Mouse (Mus musculus) small intestine, adult 2 months (tissue): ENCODE results near the gene Wnt4. TPM values are rescaled to one million over a fixed set of nuclear protein-coding genes. Genes with fewer than 3 reads are reported as not detected.

Source experiments
- H3K27ac ChIP-seq: fragments of 200-500 bp; 2 replicates; pipeline ENCODE4 v1.5.1; 2012; ENCODE audit warnings: low read depth, low read length, control low read depth, inconsistent platforms; ENCODE audit not compliant: insufficient read depth
- H3K27me3 ChIP-seq: fragments of 200-500 bp; 2 replicates; pipeline ENCODE4 v1.6.1; 2012; ENCODE audit warnings: mild to moderate bottlenecking, moderate library complexity, low read length, inconsistent platforms; ENCODE audit not compliant: control insufficient read depth, insufficient read depth
- H3K36me3 ChIP-seq: fragments of 200-500 bp; 2 replicates; pipeline ENCODE4 v1.6.1; 2012; ENCODE audit warnings: mild to moderate bottlenecking, low read length, control low read depth, inconsistent platforms; ENCODE audit not compliant: control insufficient read depth, insufficient read depth
- H3K4me1 ChIP-seq: fragments of 200-500 bp; 2 replicates; pipeline ENCODE4 v1.6.1; 2012; ENCODE audit warnings: low read length, inconsistent platforms, mixed read lengths; ENCODE audit not compliant: control insufficient read depth, insufficient read depth, insufficient read length
- H3K4me3 ChIP-seq: fragments of 200-500 bp; 2 replicates; pipeline ENCODE4 v1.5.1; 2012; ENCODE audit warnings: low read depth, mild to moderate bottlenecking, control low read depth, inconsistent platforms, low read length, moderate library complexity
- CTCF ChIP-seq: fragments of 200-500 bp; IDR thresholded peaks from 2 replicates; pipeline ENCODE4 v1.5.1; 2012; ENCODE audit warnings: low read depth, mild to moderate bottlenecking, control low read depth, inconsistent platforms, low read length, moderate library complexity, mixed read lengths; ENCODE audit not compliant: insufficient replicate concordance, insufficient read length; ENCODE audit errors: extremely low read depth
- POLR2A ChIP-seq: fragments of 200-500 bp; IDR thresholded peaks from 2 replicates; pipeline ENCODE4 v1.6.1; 2012; ENCODE audit warnings: low read depth, mild to moderate bottlenecking, control low read depth, inconsistent platforms, low read length, moderate library complexity
- WGBS: fragments of 180-500 bp; shearing (Covaris S2); methylation state at CpG from one replicate; pipeline ENCODE4 v1.1.7; 2018; 5-methylcytosine and 5-hydroxymethylcytosine counted together
- polyA plus RNA-seq: library from polyadenylated mRNA; depleted of rRNA; stranded (reverse); fragments of >200 nt; gene quantifications from 2 replicates; pipeline ENCODE4 v1.2.3, GENCODE M21; 2012

The Wnt4 gene
- polyA plus RNA-seq, 1 experiment: 6.0 TPM

DNA sequence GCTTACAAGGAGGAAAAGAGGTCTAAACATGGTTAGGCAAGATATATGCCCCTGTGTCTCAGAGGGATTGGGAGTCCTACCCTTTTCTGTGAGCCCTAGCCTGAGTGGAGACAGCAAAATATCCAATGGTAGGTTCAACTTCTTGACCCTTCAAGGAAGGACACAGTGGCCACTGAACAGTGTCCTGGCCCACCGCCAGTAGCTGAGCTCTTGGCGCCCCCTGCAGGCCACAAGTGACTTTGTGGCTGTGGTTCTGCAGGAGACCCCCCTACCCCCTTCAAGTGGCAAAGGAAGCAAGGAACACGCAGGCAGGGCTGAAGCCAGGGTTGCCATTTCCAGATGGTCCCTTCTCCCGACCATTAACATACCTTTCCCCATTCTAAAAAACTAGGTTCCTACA lies 10.5 kb downstream of the Wnt4 start:
- TF ChIP-seq POLR2A (no peak), CTCF (peak; percentile 81)

GRCm38 (mm10) chr4:137289701-137290100 lies 12.4 kb downstream of the Wnt4 start:
- Histone ChIP-seq H3K4me3 (no peak overlapping the region), H3K36me3 (no peaks in the 10 kb centered on the region), H3K4me1 (no peaks in the 10 kb centered on the region; the same call in 1 of the 2 replicates), H3K27ac (no peak overlapping the region), H3K27me3 (no peaks in the 10 kb centered on the region)
- WGBS: 87% methylated on average over 6 of the region's 6 CpGs
- no peak for TF ChIP-seq POLR2A
- TF ChIP-seq CTCF: no peak

More for the DNA sequence above, 10.5 kb downstream of the Wnt4 start:
- H3K27ac ChIP-seq: no peak overlapping the region
- H3K27me3 ChIP-seq: no peaks in the 10 kb centered on the region
- H3K4me1 ChIP-seq: no peaks in the 10 kb centered on the region; the same call in 1 of the 2 replicates
- 4% methylated on average over 4 of the region's 4 CpGs for WGBS
- H3K4me3 ChIP-seq: no peak overlapping the region
- no peaks in the 10 kb centered on the region for H3K36me3 ChIP-seq

- TF ChIP-seq CTCF (no peak), POLR2A (no peak)
- no peak overlapping the region for H3K4me3 ChIP-seq
- no peaks in the 10 kb centered on the region for H3K27me3 ChIP-seq
- H3K36me3 ChIP-seq: no peaks in the 10 kb centered on the region
- 69% methylated on average over 3 of the region's 3 CpGs for WGBS
- no peaks in the 10 kb centered on the region; the same call in 1 of the 2 replicates for H3K4me1 ChIP-seq
- H3K27ac ChIP-seq: no peak overlapping the region
Measured at GRCm38 (mm10) chr4:137290250-137290649, 13.0 kb downstream of the Wnt4 start.

GRCm38 (mm10) chr4:137292625-137293024 lies 15.3 kb downstream of the Wnt4 start:
- TF ChIP-seq CTCF: no peak
- TF ChIP-seq POLR2A: no peak
- 59% methylated on average over 7 of the region's 7 CpGs for WGBS

GRCm38 (mm10) chr4:137294032-137294431 lies 16.7 kb downstream of the Wnt4 start:
- H3K4me3 ChIP-seq: no peak overlapping the region
- no peaks in the 10 kb centered on the region for H3K27me3 ChIP-seq
- TF ChIP-seq POLR2A: no peak
- H3K36me3 ChIP-seq: no peaks in the 10 kb centered on the region
- H3K27ac ChIP-seq: no peak overlapping the region
- WGBS: 71% methylated on average over 7 of the region's 7 CpGs
- H3K4me1 ChIP-seq: no peaks in the 10 kb centered on the region; the same call in 1 of the 2 replicates

More at GRCm38 (mm10) chr4:137292625-137293024, 15.3 kb downstream of the Wnt4 start:
- Histone ChIP-seq H3K27me3 (no peaks in the 10 kb centered on the region), H3K4me3 (no peak overlapping the region), H3K4me1 (no peaks in the 10 kb centered on the region; the same call in 1 of the 2 replicates), H3K27ac (no peak overlapping the region), H3K36me3 (no peaks in the 10 kb centered on the region)

DNA sequence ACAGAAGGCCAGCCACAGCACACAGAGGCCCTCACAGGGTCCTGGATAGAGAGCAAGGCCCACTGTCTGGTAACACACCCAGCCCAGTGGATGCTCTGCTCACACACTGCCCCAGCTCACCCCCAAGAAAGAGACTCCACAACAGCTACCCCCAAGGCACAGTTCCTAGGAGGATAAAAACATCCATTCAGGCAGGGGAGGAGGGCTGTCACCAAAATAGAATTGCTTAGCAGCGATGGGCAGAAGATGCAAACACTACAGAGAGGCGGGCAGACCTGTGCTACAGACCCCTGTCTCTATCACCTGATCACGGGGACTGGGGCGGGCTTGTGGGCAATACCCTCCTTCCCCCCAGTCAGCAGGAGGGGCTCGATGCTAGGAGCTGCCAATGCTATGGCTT lies 17.2 kb downstream of the Wnt4 start:
- Histone ChIP-seq H3K27ac (no peak overlapping the region), H3K4me1 (no peaks in the 10 kb centered on the region; the same call in 1 of the 2 replicates), H3K4me3 (no peak overlapping the region), H3K27me3 (no peaks in the 10 kb centered on the region), H3K36me3 (no peaks in the 10 kb centered on the region)
- no peak for TF ChIP-seq CTCF
- no peak for TF ChIP-seq POLR2A
- 76% methylated on average over 5 of the region's 5 CpGs for WGBS

DNA sequence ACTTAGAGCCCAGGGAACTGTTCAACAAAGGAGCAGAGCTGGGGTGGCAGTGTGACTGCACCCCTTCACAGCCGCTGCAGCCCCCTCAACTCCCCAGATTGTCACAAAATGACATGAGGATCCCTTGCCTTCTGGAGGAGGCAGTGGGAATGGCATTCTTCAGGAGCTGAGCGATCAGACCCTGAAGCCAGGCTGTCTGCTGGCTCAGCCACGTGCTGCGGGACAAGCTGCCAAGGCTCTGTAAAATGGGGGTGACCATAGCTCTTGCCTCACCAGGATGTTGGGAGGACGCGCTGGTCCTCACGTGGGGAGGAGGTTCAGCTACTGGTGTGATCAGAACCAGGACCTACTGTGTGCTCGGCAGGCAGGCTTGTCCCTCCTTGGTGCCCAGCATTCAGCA lies 17.7 kb downstream of the Wnt4 start:
- no peaks in the 10 kb centered on the region for H3K27me3 ChIP-seq
- 83% methylated on average over 8 of the region's 8 CpGs for WGBS

DNA sequence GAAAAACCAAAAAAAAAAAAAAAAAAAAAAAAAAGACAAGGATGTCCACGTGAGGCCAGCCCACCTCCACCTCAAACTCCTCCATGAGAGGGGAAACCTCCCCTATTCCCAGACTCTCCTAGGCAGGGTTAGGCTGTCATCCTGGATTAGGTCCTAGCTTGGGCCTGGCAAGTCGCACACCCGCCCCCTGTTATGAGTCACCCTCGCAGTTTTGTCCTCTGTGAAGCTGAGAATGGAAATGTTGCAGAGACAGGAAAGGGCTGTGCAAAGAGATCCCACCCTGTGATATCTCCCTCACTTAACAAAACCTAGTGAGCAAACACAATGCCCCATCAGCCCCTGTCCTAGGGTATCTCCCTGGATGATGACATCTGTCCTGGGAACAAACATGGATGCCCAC lies 20.3 kb downstream of the Wnt4 start:
- TF ChIP-seq CTCF (no peak), POLR2A (no peak)
- H3K27me3 ChIP-seq: no peaks in the 10 kb centered on the region
- H3K27ac ChIP-seq: no peak overlapping the region

More for the DNA sequence above, 17.7 kb downstream of the Wnt4 start:
- H3K4me1 ChIP-seq: no peaks in the 10 kb centered on the region; the same call in 1 of the 2 replicates
- no peak overlapping the region for H3K4me3 ChIP-seq
- TF ChIP-seq POLR2A (no peak), CTCF (no peak)
- H3K36me3 ChIP-seq: no peaks in the 10 kb centered on the region
- no peak overlapping the region for H3K27ac ChIP-seq

More for the DNA sequence above, 20.3 kb downstream of the Wnt4 start:
- Histone ChIP-seq H3K4me3 (no peak overlapping the region), H3K36me3 (no peaks in the 10 kb centered on the region), H3K4me1 (no peaks in the 10 kb centered on the region; the same call in 1 of the 2 replicates)
- 69% methylated on average over 4 of the region's 4 CpGs for WGBS
